Mouse (Mus musculus) kidney, postnatal 4 days (tissue): ENCODE results near the gene Sfxn2.

Source experiments
- DNase-seq, 2 experiments: peaks; one replicate each; pipeline ENCODE4 v3.0.0; 2021; ENCODE audit warnings: mixed read lengths in 2 of 2

The Sfxn2 gene

DNA sequence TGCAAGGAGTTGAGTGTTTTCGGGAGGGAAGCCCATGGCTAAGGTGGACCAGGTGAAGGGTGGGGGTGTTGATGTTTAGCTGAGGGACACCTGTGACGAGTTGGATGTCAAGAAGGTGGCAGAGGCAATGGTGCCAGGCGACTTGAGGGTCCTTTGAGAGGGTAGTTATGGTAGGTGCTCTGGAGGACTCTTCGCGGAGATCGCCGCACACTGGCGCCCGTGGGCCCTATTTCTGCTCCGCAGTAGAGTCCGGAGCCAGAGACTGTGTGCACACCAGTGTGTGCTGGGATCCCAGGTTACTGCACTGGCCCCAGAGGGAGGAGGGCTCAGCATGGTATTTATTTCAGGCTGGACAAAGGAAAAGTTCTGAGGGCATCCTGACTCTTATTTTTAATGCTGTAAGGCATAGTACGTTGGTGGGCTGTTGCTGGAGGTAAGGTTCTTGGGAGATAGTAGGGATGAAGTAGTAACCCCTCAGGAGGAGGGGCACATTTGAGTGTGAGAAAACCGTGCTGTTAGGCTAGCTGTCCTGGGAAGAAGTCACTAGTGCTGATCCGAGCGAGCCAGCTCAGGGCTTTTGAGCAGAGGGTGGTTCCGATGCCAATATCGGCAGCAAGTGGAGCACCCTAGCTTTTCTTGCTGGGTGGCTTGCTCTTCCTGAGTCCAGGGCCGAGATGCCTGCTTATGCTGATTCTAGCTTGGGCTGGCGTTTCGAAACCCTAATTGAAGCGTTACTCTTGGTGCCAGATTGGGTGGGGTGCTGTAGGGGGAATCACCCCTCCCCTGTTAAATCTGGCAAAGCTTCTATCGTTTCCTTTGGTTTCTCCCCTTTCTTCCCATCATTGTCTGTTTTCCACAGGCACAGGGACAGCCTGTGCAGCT lies 26.5 kb downstream of the Sfxn2 start:
- peak; percentile 37 to 49 for DNase-seq

DNA sequence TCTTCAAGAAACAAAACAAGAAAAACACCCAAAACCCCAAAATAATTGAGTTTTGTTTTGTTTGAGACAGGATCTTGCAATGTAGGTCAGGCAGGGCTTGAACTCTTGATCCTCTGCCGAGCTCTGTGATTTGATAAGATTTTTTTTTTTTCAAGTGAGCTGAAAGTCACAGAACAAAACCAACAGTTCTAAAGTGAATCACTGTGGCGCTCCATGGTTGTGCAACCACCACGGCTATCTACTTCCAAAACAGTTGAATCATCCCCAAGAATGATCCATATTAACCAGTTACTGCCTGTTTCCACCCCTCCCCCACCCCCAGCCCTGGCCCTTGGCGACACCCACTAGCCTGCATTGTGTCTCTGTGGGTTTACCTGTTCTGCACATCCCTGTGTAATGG lies 27.2 kb downstream of the Sfxn2 start:
- DNase-seq, result no peak

DNA sequence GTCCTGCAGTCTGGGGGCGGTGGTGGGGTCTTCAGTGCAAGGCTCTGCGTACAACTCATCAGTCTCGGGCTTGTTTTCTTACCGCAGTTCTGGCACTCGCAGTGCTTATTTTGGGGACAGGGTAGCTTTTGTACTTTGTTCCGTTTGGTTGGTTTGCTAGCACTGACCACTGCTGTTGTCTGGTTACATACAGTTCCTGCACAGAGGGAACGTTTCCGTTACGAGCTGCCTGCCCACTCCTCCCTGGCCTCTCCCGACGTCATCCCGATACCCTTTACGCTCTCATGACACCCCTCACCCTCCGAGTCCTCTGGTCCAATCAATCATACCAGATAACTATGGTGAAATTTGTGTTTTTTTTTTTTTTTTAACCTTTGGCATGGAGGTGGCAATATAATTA lies 28.3 kb downstream of the Sfxn2 start:
- DNase-seq, result peak in 1 of 2 experiments; percentile 29

DNA sequence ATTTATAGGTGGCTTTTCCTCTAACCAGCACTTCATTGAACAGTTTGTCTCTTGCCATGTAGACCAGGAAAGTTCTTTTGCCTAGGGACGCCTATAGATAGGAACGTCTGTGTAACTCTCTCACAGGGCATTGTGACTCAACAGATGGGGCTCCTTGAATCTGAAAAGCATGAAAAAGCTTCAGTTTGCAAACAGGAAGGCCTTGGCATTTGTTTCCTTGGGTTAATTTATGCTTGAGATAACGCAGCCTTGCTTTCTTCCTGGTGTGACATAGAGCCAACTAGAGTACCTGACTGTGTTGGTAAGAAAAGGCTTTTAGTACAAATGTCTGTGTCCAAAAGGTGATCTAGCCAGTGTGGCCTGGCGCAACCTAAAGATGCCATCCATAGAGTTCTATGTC lies 29.2 kb downstream of the Sfxn2 start:
- no peak for DNase-seq

DNA sequence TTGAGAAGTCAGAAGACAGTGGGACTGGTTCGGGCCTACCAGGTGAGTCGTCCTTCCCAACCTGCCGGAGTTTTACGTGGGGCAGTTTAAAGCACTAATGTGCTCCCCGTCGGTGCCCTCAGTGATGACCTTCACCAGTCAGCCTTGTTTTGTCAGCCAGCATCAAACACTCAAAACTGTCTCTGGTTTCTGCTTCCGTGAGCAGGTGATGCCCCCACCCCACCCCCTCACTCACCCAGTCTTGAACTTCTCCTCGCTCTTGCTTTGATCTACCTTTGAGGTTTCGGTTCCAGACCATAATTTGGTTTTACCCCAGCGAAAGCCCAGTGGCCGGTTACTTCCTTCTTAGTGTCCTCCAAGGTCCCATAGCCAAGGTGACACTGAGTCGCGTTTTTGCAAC lies 33.6 kb downstream of the Sfxn2 start:
- no peak for DNase-seq

DNA sequence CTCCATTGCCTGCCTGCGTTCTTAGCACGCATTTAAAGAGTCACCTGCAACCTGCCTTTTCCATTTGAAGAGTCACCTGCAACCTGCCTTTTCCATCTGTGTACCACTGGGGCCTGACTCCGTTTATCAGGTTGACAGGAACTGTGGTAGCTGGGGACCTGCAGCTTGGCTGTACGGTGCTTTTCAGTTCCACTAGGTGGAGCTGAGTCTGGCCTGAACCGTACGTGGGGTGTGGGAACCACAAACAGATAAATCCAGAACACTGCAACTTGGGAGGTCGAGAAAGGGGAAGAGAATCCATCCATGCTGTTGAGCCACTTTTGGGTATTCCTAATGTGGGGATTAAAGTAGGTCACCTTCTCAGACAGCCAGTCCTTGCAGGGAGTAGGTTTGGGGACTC lies 34.3 kb downstream of the Sfxn2 start:
- peak; percentile 41 to 62 for DNase-seq

DNA sequence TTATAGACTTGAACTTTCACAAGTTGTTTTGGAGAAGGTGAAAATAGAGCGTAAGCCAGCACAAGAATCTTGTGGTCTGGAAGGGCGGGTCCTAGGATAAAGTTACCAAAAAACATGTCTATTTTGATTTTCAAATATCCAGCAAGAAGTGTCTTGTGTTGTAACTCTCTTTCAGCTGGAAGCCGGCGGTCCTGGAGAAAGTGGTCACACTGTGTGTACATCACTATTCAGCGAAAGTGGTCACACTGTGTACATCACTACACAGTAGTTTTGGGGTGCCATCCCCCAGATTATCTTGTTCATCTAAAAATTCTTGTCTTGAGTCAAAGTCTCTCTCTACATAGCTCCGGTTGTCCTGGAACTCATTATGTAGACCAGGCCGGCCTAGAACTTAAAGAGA lies 35.0 kb downstream of the Sfxn2 start:
- DNase-seq, result no peak

DNA sequence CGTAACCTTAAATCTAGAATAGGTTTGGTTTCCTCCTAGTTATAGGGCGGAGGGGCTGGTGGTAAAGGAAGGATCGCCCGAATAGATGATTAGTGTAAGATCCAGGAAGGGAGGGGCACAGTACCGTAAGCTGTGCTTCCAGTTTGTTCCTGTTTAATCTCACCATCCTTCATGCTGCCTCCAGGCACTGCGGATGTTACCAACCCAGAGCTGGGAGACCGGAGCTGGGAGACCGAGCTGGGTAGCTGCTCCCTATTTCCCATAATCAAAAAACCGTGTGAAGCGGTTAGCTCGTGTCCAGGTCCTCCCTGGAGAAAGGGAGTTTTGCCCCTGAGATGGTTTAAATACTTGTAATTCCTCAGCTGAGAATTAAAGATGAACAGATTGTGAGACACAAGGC lies 43.2 kb downstream of the Sfxn2 start:
- DNase-seq, result no peak

DNA sequence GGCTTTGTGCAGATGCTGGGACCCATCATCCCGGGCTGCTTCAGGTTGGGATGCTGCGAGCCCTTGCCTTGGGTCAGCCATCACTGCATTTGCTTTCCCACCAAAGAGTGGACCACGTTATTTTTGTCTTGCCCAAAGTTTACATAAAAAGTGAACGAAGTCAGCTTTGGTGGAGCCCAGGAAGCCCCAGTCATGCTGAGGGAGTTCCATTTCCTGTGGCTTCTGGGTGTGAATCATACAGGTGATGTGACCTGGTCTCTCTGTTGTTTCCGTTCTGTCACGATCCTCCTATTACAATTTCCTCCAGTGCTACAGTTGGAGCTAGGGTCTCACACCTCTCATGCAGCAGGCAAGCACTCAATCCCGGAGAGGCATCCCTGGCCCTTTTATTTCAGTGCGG lies 44.2 kb downstream of the Sfxn2 start:
- DNase-seq, result no peak

DNA sequence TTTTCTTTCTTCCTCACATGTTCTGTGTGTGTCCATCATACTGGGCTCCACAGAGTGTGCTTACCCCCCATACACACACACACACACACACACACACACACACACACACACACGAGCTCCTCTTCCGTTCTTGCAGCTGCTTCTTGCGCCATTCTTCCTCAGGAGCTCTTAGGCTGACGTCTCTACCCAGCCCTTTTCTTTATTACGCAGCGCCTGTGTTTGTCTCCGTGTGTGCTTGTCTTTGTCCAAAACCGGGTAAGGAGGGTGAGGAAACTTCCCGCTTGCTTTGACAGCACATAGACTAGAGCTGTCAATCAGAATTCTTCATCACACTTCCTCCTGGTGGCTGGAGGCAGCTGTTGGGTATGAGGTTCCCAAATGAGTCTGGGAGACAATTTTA lies 45.2 kb downstream of the Sfxn2 start:
- DNase-seq, result no peak

DNA sequence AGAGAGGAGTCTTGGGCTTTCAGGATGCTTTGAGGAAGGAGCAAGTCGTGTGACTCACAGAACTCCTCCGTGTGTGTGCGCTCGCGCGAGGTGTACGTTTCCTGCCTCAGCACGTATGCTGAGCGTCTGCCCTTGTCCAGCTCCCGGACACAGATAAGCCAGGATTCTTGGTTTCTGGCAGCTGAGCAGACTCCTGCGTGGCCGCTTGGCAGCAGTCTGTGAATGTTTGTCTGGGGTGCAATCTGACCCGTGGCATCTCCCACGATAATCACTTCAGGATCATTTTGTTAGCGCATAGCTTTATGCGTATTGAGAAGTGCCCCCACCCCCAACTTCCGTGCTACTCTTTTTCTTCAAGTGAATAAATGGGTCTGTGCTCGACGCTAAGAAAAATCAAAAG lies 45.8 kb downstream of the Sfxn2 start:
- DNase-seq, result peak; percentile 32 to 50

DNA sequence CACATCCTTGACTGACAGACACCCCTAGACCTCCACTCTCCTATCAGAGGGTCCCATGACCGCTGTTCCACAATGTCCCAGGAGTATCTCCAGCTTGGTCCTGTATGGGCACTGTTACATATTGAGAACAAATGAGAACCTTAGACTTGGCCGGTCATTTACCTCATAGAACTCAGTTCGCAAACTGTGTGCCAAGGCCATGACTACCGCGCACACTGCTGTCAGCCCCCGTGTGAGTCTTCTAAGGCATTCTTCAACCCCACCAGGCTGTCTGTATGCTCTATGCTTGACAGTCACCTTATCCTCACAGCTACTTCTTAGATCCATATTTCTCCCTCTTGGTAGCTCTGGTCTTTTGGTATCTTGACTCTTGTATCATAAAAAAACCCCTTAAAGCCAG lies 46.4 kb downstream of the Sfxn2 start:
- DNase-seq, result no peak

DNA sequence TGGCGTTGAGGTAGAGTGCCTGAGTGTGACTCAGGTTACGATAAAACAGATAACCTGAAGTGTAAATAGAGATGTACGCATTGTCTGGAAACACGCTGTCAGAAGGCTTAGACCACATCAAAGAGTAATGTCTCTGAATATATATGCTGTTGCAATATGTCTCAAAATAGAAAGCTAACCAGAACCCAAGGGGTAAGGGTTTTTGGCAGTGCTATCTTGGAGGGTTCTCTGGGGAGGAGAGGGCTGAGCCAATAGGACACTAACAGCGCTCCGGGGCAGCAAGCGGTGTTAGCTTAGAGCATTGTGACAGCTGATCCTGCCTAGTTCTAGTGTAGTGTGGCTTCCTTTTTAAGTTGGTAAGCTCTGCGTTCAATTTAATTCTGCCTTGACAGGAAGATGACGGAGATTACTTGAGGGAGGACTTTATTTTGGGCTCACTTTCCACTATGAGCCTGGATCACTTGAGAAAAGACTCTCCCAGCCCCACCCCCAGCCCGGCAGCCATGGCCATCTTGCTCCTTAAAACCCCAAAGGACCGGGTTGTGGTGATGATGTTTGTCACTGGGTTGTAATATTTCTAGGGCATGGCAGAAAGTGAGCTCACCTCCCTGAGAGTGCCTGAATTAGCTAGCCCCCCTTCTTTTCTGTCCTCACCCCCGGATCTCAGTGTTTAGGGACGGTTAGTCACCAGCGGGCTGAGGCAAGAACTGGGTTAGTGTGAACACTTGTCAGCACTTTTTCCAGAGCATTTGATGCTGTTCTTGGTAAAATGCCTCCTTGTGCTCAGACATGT lies 47.0 kb downstream of the Sfxn2 start:
- no peak for DNase-seq

DNA sequence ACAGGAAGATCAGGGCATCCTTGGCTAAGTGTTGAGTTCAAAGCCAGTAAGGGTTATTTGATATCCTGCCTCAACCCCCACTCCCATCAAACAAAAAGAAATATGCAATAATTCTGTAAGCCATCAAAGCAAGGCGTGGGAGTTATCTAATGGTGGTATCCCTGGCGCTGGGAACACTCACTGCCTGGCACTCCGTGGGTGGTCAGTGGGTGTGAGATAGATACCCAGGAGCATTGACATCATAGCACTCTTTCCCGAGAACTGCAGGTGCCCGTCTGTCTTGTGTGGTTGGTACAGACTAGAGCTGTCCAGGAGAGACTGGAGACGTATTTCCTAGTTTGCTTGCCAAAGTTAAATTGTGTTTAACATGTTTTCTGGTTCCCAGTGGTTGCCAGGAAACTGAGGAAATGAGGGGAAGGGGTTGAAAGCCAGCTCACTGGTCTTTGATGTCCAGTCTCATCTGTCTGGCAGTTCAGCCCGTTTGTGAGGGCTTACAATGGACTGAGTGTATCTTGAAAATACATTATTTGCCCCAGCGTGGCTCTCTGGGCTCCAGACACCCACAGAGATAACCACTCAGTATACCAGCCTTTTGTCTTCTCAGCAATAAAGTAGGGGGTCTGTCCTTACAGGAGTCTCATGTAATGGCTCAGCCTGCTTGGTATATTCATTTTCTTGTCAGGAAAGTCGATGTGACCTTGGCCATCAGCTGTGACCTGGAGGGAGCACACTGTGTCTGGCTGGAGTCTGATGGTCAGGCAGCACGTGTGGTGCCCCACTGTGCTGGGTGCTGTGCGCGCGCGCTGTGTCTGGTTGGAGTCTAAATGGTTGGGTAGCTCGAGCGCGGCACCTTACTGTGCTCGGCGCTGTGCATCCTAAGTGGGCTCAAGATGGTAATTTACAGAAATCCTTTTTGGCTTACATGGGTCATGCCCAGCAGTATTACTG lies 48.3 kb downstream of the Sfxn2 start:
- no peak for DNase-seq

DNA sequence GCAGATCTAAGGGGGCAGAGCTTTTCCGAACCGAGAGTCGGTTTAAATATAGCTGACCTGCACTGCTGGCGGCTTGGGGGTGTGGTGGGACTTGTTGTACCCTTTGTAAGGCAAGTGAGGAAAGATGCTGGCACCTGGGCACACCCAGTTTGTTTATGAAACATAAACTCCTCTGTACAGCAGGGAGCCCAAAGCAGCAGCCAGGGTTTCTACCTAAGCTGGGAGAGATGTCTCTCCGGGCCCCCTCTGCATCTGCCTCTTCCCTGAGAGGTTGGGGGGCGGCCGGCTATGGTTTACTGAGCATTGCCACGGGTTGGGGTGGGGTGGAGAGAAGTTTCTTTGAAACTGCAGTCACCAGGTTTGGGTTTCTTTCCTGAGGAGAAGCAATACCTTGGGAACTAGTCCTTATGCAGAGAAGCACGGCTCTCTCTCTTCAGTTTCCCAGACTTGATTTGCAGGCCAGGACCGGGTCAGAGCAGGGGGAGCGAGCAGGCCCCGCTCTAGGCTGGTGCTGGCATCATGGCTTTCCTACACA lies 49.6 kb downstream of the Sfxn2 start:
- DNase-seq, result no peak

DNA sequence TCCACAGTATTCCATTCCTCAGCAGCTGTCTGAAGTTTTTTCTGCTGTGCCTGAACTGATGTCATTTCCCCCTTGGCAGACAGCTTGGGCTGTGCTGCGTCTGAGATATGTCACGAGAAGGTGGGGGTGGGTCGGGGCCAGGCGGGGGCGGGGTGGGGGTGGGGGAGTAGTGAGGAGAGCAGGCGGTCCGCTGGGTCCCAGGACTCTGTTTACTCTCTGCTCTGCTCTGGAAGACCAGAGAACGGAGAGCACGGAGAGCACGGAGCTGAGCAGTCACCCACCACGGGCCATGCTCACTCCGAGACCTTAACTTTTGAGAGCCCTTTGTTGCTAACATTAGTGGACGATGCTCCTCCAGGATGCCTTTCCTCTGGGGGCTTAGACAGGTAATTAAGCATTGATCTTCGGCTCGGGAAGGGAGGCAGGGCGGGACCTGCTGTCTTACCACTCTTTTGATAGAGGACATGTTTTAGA lies 50.1 kb downstream of the Sfxn2 start:
- DNase-seq, result peak; percentile 53 to 69

DNA sequence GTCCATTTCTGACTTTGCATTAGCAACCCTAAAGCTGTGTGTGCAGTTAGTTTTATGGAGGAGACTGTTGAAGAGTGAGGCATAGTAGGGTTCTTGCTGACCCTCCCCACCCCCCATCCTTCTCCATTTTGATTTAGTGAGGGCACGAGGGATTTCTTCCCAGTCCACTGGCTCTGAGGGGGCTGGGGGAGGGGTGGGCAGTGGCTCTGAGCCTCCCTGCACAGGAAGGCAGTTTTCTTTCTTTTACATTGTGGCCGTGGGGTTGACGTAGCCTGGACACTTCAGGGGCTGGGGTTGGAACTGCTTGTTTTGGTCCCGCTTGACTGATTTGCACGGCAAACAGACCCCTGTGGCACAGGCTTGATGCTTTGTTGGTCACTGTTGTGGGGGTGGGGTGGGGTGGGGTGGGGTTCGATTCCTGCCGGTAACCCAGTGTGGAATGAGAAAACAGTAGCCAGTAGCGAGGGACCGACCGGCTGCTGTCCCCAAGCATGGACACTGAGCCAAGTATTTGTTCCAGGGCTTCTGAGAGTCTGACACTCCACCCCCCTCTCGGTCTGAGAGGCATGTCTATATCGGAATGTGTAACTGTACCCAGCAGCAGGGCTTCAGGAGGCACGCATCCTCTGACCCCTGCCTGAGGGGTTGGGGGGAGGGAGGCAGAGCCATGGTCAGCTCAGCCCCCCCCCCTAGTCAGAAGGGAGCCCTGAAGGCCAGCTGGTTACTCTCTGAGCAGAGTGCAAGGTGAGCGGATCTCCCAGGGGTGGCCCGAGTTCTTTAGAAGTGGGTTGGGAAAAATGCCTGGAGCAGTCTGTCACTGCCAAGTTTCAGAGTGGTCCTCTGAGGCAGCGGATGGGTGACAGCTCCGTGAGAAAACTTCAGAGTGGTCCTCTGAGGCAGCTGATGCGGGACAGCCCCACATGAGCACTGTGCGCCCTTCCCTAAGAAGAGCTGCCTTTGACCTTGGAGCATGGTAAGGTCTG lies 50.9 kb downstream of the Sfxn2 start:
- peak; percentile 64 to 74 for DNase-seq

DNA sequence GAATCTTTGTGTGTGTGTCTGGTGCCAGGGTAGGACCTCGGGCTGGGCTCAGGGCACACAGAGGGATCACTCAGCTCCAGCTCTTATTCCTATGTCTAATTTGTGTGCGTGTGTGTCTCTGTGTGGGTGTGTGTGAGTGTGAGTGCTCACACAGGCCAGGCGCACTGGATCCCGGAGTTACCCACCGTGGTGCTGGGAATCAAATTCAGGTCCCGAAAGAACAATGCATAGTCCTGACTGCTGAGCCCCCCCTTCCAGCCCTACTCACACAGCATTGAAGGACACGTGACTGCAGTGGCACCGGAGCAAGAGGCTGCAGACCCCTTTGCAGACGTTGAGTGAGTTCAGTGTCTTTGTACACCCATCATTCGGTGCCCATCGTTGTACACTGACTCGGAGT lies 51.9 kb downstream of the Sfxn2 start:
- DNase-seq, result no peak

DNA sequence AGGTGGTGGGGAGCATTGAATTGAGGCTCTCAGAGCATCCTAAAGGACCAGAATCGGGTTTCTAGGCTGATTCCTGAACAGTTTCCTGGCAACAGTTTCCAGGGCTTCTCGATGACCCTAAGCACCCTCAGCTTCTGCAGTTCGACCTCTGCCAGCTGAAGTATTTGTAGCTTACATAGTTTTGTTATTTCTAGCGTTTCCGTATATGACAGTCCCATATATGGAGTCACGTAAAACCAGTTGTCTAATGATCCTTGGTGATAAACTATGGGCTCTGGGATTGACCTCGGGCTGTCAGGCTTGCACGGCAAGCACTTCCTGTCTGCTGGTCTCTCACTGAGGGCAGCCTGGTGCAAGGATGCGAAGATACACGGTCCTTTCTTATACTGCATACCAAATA lies 52.4 kb downstream of the Sfxn2 start:
- peak in 1 of 2 experiments; percentile 39 for DNase-seq

DNA sequence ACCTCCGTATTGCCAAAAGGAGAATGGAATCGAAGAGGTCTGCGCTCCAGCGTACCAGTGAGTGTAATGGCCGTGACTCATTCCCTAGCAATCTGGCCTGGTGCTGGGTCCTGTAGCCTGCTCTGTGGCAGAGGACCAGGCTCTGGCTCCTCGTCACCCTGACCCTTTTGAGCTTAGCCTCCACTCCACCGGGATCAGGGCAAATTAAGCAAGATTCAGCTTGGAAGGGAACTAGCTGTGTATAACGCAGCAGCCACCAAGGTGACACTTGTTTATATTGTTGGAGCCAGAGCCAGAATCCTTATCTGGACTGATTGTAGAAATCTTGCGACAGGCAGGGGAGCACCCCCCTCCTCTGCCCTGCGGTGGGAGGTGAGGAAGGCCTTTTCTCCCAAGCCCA lies 55.2 kb downstream of the Sfxn2 start:
- DNase-seq, result no peak

DNA sequence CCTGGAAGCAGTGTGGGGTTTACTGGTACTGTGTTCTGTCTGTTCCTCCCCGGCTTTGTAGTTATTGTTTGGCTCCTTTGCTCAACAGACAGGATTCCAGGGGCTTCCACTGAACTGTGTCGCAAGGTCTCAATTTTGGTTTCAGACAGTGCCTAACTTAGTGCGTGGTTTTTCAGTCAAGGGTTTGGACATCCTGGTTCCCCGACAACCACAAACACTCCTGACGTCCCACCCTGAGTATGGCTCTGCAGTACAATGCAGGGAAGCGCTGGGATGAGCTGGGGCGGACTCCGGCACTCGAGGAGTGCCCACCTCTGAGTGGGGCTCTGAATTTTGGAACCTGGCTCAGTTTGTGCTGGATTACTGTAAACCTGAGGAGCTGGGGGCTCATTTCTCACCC lies 56.6 kb downstream of the Sfxn2 start:
- DNase-seq, result no peak
